Mouse (Mus musculus) cortical plate, adult 2 months (tissue): ENCODE data around the gene Ebf1. TPM values are rescaled to one million over a fixed set of nuclear protein-coding genes. Genes with fewer than 3 reads are reported as not detected.

Experiments used
- H3K27ac ChIP-seq: fragments of 200-500 bp; 2 replicates; pipeline ENCODE4 v1.5.1; 2012; ENCODE audit warnings: low read length, control low read depth, inconsistent platforms; ENCODE audit not compliant: insufficient read depth
- H3K4me1 ChIP-seq: fragments of 200-500 bp; 2 replicates; pipeline ENCODE4 v1.6.1; 2011; ENCODE audit warnings: low read length; ENCODE audit not compliant: control insufficient read depth, insufficient read depth
- H3K4me3 ChIP-seq: fragments of 200-500 bp; 2 replicates; pipeline ENCODE4 v1.5.1; 2011; ENCODE audit warnings: mild to moderate bottlenecking, low read length, control low read depth; ENCODE audit not compliant: insufficient read depth
- CTCF ChIP-seq: fragments of 200-500 bp; IDR thresholded peaks from 2 replicates; pipeline ENCODE4 v1.5.1; 2011; ENCODE audit warnings: mild to moderate bottlenecking, control low read depth, low read length; ENCODE audit not compliant: insufficient read depth; ENCODE audit errors: extremely low read depth
- POLR2A ChIP-seq: fragments of 200-500 bp; IDR thresholded peaks from 2 replicates; pipeline ENCODE4 v1.6.1; 2011; ENCODE audit warnings: mild to moderate bottlenecking, low read length, control low read depth; ENCODE audit not compliant: insufficient read depth; ENCODE audit errors: extremely low read depth
- polyA plus RNA-seq: library from polyadenylated mRNA; depleted of rRNA; stranded (reverse); fragments of >200 nt; gene quantifications from 2 replicates; pipeline ENCODE4 v1.2.3, GENCODE M21; 2012

Ebf1 gene
- polyA plus RNA-seq, 1 experiment, result 3.8 TPM

- TF ChIP-seq CTCF (no peak), POLR2A (no peak)
- Histone ChIP-seq H3K27ac (no peak overlapping the region), H3K4me1 (no peaks in the 10 kb centered on the region), H3K4me3 (no peak overlapping the region)
Observed at GRCm38 (mm10) chr11:44953337-44953736, 336.2 kb downstream of the Ebf1 start.

DNA sequence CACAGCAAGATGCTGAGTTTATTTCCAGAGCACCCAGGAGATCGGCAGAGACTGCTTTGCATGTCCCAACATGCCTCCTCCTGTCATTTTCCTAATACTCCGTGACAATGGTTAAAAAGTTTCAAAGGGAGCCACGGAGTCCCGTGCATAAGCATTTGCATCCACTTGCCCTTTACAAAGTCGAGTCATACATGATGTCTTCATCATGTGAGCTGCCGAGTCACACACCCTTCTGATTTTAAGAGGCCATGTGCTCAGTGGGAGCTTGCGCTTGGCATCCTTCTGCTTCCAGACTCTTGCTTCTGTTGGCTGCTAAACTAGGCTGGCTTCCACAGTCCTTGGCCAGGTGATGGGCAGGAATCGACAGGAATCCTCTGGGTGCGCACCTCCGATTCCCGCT, 336.7 kb downstream of the Ebf1 start:
- Histone ChIP-seq H3K27ac (no peak overlapping the region), H3K4me3 (no peak overlapping the region), H3K4me1 (no peaks in the 10 kb centered on the region)
- TF ChIP-seq POLR2A (no peak), CTCF (no peak)

DNA sequence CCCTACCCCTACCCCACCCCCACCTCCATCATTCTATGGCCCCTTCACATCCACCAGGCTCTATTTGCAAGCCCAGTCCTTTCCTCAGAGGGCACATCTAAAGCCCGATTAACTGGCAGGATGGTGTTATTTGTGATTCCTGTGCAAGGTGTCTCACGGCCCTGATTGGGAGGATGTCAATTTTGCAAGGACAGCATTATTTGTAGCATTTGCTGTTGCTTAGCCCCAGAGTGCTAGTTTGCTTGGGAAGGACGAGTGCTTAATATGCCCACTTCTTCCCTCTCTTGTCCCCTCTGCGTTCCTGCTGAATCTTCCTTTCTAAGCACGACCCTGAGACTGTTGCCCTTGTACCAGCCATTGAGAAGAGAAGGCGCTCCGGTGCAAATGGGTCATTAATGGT, 337.2 kb downstream of the Ebf1 start:
- no peak overlapping the region for H3K4me3 ChIP-seq

GRCm38 (mm10) chr11:44962746-44963440, 345.8 kb downstream of the Ebf1 start:
- Histone ChIP-seq H3K4me1 (no peaks in the 10 kb centered on the region), H3K4me3 (no peak overlapping the region), H3K27ac (no peak overlapping the region)
- TF ChIP-seq POLR2A (no peak), CTCF (no peak)

More for the DNA sequence above, 337.2 kb downstream of the Ebf1 start:
- no peak for TF ChIP-seq POLR2A
- TF ChIP-seq CTCF, result no peak
- Histone ChIP-seq H3K27ac (no peak overlapping the region), H3K4me1 (no peaks in the 10 kb centered on the region)

DNA sequence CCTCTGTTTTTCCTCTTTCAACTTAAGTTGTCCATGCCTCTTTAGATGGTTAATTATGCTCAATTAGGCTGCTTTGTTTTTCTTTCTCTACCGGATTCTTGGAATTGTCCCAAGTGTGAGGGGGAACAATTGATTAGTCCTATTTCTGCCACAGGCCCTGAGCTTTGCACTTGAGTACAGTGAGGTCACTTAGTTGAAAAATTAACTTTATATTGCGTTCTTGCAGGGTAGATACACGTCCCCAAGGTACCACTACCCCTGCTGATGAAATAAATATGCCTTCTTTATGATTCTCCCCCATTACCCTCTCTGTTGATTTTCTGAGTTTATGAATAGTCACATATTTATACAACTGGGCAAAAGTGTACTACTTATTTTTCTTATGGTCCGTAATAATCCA, 351.9 kb downstream of the Ebf1 start:
- TF ChIP-seq CTCF (no peak), POLR2A (no peak)
- Histone ChIP-seq H3K4me3 (no peak overlapping the region), H3K27ac (no peak overlapping the region), H3K4me1 (no peaks in the 10 kb centered on the region)

DNA sequence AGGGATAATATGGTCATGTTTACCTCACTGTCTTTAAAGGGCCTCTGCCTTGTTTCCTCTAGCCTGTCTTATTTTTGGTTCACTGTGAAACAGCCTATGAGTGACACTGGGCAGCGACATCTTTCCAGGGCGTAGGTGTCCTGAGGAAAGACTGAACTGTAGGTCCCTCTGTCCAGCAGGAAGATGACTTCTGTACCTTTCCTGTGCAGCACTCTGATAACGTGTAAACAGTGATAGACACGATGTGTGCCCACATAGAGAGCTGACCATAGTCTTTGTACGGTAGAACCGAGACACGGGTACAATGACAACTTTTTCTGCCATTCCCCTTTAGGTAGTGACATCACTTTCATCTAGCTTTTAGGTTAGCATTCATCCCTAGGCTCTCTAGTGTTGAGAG, 357.2 kb downstream of the Ebf1 start:
- TF ChIP-seq CTCF, result no peak
- no peak for TF ChIP-seq POLR2A
- Histone ChIP-seq H3K27ac (no peak overlapping the region), H3K4me3 (no peak overlapping the region), H3K4me1 (no peaks in the 10 kb centered on the region)

DNA sequence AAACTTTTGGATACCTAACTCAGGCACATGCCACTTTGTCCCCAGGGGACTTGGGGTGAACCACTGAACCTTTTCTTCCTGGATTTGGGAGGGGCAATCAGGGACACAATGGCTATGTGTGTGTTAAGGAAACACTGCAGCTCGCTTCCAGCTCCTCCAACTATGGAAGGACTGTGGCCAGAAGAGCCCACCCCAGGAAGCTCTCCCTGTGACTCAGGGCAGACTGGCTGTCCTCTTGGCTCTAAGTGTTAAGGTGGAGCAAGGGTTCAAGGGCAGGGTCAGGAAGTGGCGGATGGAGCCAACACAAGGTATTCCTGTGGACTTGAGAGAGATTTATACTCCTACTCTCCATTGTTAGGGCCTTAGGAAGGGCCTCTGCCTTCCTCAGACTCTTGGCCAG, 358.0 kb downstream of the Ebf1 start:
- Histone ChIP-seq H3K27ac (no peak overlapping the region), H3K4me1 (no peaks in the 10 kb centered on the region), H3K4me3 (no peak overlapping the region)
- TF ChIP-seq CTCF, result no peak
- TF ChIP-seq POLR2A, result no peak

DNA sequence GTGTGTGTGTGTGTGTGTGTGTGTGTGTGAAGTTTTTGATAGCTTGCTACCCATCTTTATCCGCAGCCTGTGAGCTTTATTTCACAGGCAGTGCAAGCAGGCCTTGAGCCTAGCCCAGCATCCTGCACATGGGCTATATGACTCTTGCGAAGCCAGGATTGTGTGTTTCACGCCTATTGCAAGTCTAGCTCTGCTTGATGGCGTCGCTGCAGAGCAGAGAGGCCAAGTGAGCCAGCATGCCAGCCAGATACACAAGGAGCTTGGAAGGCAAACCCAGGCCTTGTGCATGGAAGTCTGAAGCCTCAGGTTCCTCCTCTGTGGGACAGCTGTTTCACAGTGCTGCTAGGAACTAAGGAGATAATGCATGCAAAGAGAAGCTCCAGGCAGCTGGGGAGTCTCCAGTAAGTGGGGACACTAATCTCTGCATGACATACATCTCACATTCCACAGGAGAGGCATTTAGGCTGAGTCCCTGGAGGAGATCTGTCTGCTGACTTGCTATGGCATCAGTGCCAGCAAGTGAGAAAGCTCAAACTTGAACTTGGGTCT, 359.2 kb downstream of the Ebf1 start:
- Histone ChIP-seq H3K4me3 (no peak overlapping the region), H3K27ac (no peak overlapping the region), H3K4me1 (no peaks in the 10 kb centered on the region)
- TF ChIP-seq CTCF (no peak), POLR2A (no peak)

DNA sequence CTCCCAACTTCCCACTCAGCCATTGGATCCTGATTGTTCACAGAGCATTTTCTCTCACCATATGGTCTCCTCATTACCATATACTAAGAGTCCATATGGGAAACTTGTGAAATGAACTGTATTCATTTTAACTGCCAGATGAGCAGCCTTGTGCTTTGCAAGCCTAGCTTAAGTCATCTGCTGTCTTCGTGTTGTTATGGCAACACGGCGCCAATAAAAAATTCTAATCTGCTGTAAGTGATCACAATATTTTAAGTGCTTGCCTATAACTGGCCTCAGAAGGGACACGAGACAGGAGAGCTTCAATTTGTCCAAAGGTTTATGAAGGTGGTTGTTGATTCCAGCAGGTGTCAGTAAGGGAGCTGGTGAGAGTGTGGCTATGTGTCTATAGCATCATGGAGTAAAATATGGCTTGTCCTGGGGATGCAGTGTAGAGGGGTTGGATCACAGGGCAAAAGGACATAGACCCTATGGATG, 360.8 kb downstream of the Ebf1 start:
- Histone ChIP-seq H3K27ac (no peak overlapping the region), H3K4me1 (no peaks in the 10 kb centered on the region), H3K4me3 (no peak overlapping the region)
- TF ChIP-seq CTCF (no peak), POLR2A (no peak)

- TF ChIP-seq POLR2A (no peak), CTCF (no peak)
- no peak overlapping the region for H3K27ac ChIP-seq
- H3K4me1 ChIP-seq, result no peaks in the 10 kb centered on the region
- H3K4me3 ChIP-seq, result no peak overlapping the region
Observed at GRCm38 (mm10) chr11:44979391-44979790, 362.3 kb downstream of the Ebf1 start.
